Mouse (Mus musculus) frontal cortex, postnatal 14 days (tissue): ENCODE measurements around the gene Zfp119b.
A peak's percentile ranks its signal among the peaks of the same experiment; 100 is the strongest.
"Not testable (repeated sequence)": the region's sequence is repeated elsewhere in the genome, so short reads cannot be mapped to it uniquely, and the experiment has no call there.

Experiments used
- DNase-seq, 2 experiments: peaks; one replicate each; pipeline ENCODE4 v3.0.0; 2022; ENCODE audit warnings: low spot score in 2 of 2

Zfp119b gene

GRCm38 (mm10) chr17:55957726-55958583 is 8.7 kb upstream of the Zfp119b start:
- DNase-seq, result no peak

GRCm38 (mm10) chr17:55957168-55957567 is 7.9 kb upstream of the Zfp119b start:
- peak in 1 of 2 experiments; percentile 68 for DNase-seq

- no peak for DNase-seq
These were observed 7.3 kb upstream of the Zfp119b start for GRCm38 (mm10) chr17:55956591-55956990.

GRCm38 (mm10) chr17:55956129-55956528 is 6.8 kb upstream of the Zfp119b start:
- peak; percentile 76 to 79 for DNase-seq

GRCm38 (mm10) chr17:55954229-55954628 is 4.9 kb upstream of the Zfp119b start:
- no peak for DNase-seq

GRCm38 (mm10) chr17:55953751-55954150 is 4.5 kb upstream of the Zfp119b start:
- no peak for DNase-seq

- no peak for DNase-seq
These were observed 3.2 kb upstream of the Zfp119b start, which contains the start of gene Ebi3 for GRCm38 (mm10) chr17:55952447-55953027. Ebi3 (plus strand) TSS chr17:55952640.

- DNase-seq, result no peak
These were observed 2.7 kb upstream of the Zfp119b start for GRCm38 (mm10) chr17:55952041-55952440.

- DNase-seq, result no peak
These were observed 1.3 kb upstream of the Zfp119b start for GRCm38 (mm10) chr17:55950601-55951000.

GRCm38 (mm10) chr17:55948647-55949046 is 653 bp downstream of the Zfp119b start:
- no peak for DNase-seq

- no peak for DNase-seq
These were observed 3.6 kb downstream of the Zfp119b start for GRCm38 (mm10) chr17:55945696-55946095.

GRCm38 (mm10) chr17:55944866-55945682 is 4.2 kb downstream of the Zfp119b start:
- DNase-seq, result peak; percentile 92

GRCm38 (mm10) chr17:55944387-55944865 is 4.9 kb downstream of the Zfp119b start:
- not testable (repeated sequence) for DNase-seq

GRCm38 (mm10) chr17:55933191-55933590 is 16.1 kb downstream of the Zfp119b start:
- no peak for DNase-seq

GRCm38 (mm10) chr17:55932635-55933034 is 16.7 kb downstream of the Zfp119b start:
- DNase-seq, result no peak

- DNase-seq, result peak; percentile 60 to 64
These were observed 17.5 kb downstream of the Zfp119b start for GRCm38 (mm10) chr17:55931553-55932502.

GRCm38 (mm10) chr17:55906669-55907068 is 42.6 kb downstream of the Zfp119b start:
- no peak for DNase-seq

- DNase-seq, result no peak
These were observed 45.2 kb downstream of the Zfp119b start for GRCm38 (mm10) chr17:55904131-55904530.

GRCm38 (mm10) chr17:55903687-55904086 is 45.6 kb downstream of the Zfp119b start:
- DNase-seq, result no peak

GRCm38 (mm10) chr17:55903087-55903486 is 46.2 kb downstream of the Zfp119b start:
- DNase-seq, result no peak
